Mouse (Mus musculus) kidney, postnatal 25 days (tissue): ENCODE results near the gene Rnf169.

Experiments
- DNase-seq, 2 experiments: peaks; one replicate each; pipeline ENCODE4 v3.0.0; 2021; ENCODE audit warnings: mixed read lengths in 2 of 2

Rnf169 gene

GRCm38 (mm10) chr7:99890168-99890755 is 90.0 kb downstream of the Rnf169 start:
- no peak for DNase-seq

- no peak for DNase-seq
Observed at GRCm38 (mm10) chr7:99889175-99889880, 90.9 kb downstream of the Rnf169 start.

- DNase-seq: no peak
Observed at GRCm38 (mm10) chr7:99887743-99888142, 92.5 kb downstream of the Rnf169 start.

GRCm38 (mm10) chr7:99887230-99887735 is 93.0 kb downstream of the Rnf169 start:
- DNase-seq: no peak

- DNase-seq: no peak
Observed at GRCm38 (mm10) chr7:99878254-99878653, 102.0 kb downstream of the Rnf169 start.

GRCm38 (mm10) chr7:99876345-99876744 is 103.9 kb downstream of the Rnf169 start:
- DNase-seq: peak; percentile 70 to 91

- no peak for DNase-seq
Observed at GRCm38 (mm10) chr7:99875891-99876290, 104.4 kb downstream of the Rnf169 start.

GRCm38 (mm10) chr7:99873965-99874364 is 106.3 kb downstream of the Rnf169 start:
- DNase-seq: no peak
